8 mouse cellular contexts compared by ENCODE assay signal in the genomic region with DNA sequence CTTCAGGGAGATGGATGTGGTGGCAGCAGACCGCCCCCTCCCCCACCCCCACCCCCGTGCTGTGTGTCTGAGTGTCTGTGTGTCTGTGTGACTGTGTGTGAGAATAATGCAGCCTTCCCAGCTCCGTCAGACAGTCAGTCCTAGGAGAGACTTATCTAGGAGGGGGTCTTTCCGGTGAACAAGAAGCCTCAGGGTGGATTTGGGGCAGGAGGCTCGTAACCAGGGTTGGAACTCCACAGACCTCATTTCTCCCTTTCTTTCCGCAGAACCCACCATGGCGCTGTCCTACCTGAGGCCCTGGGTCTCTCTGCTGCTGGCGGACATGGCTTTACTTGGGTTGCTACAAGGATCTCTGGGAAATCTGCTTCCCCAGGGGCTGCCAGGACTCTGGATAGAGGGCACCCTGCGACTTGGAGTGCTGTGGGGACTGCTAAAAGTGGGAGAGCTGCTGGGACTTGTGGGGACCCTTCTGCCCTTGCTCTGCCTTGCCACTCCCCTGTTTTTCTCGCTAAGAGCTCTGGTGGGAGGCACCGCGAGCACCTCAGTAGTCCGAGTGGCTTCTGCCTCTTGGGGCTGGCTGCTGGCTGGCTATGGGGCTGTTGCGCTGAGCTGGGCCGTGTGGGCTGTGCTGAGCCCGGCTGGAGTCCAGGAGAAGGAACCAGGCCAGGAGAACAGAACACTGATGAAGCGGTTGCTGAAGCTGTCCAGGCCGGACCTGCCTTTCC. TPM values are rescaled to one million over a fixed set of nuclear protein-coding genes. Genes with fewer than 3 reads are reported as not detected.
DNase-seq lines count a peak whose midpoint lies in the region; ATAC-seq and TF ChIP-seq lines count a peak whose summit lies in the region.

No protein-coding gene starts in this region.

- peaks cover 45 to 61% of the 10 kb centered on the region in 2 experiments for H3K36me3 ChIP-seq in CH12.LX (replicated peaks in 1 of 2; ENCODE audit: control insufficient read depth in 1 of 2, insufficient read depth in 1 of 2, low read length in 1 of 2)
- no peaks in the 10 kb centered on the region for H3K36me3 ChIP-seq in liver, embryonic 12.5 days
- H3K36me3 ChIP-seq in neural tube, embryonic 14.5 days (ENCODE audit: control insufficient read depth, insufficient read depth, low read length) = no peaks in the 10 kb centered on the region

- DNase-seq in CD4-positive, CD25-positive, alpha-beta regulatory T cell, adult 2 months (ENCODE audit: low read depth, low spot score) = peak; percentile 51
- DNase-seq in CH12.LX (ENCODE audit: extremely low read depth) = no peak
- peak; percentile 56 to 57 for DNase-seq in heart, postnatal 10 days
- no peak for DNase-seq in left cerebral cortex, postnatal 36 days (ENCODE audit: low spot score in 2 of 2)

- dilution Hi-C loops in CH12.LX (cut with MboI; ENCODE audit: extremely low pct_ligation_motif_present, extremely low pct_unique_long_range_greater_than_20kb, low sequenced_read_pairs) = no loop called here

- no peak for TF ChIP-seq CTCF in CH12.LX (conservative IDR thresholded peaks at IDR 0.05 in 1 of 2, IDR thresholded peaks at IDR 0.05 in 1 of 2; ENCODE audit: low read depth in 2 of 2, low read length in 2 of 2)

- no peak for TF ChIP-seq RAD21 in CH12.LX (IDR thresholded peaks at IDR 0.05; ENCODE audit: low read depth, low read length)

- peaks cover 8% of the 10 kb centered on the region for H3K9me3 ChIP-seq in CH12.LX (replicated peaks; ENCODE audit: low read length)
- no peaks in the 10 kb centered on the region for H3K9me3 ChIP-seq in liver, embryonic 12.5 days (replicated peaks)
- H3K9me3 ChIP-seq in neural tube, embryonic 14.5 days (ENCODE audit: control insufficient read depth, low read length) = no peaks in the 10 kb centered on the region

- ATAC-seq in CD4-positive, CD25-positive, alpha-beta regulatory T cell, adult 4 months = no peak
- ATAC-seq in erythroblast, adult 5-6 weeks (replicated peaks; ENCODE audit: low FRiP score, poor library complexity, severe bottlenecking) = peak; percentile 45
- ATAC-seq in liver, embryonic 12.5 days = peak; percentile 25; the same call in 1 of the 2 replicates
- ATAC-seq in neural tube, embryonic 14.5 days (ENCODE audit: low read depth) = no peak

- H3K27me3 ChIP-seq in CH12.LX (replicated peaks) = no peaks in the 10 kb centered on the region
- H3K27me3 ChIP-seq in liver, embryonic 12.5 days (replicated peaks) = peaks cover 31% of the 10 kb centered on the region
- H3K27me3 ChIP-seq in neural tube, embryonic 14.5 days (ENCODE audit: control insufficient read depth, insufficient read depth, low read length) = peaks cover 10% of the 10 kb centered on the region; the same call in 1 of the 2 replicates

- WGBS in liver, embryonic 12.5 days (ENCODE audit: insufficient replicate concordance) = 14% methylated on average over 18 of the region's 18 CpGs
- WGBS in neural tube, embryonic 14.5 days = 15% methylated on average over 18 of the region's 18 CpGs

- no peak for TF ChIP-seq EP300 in CH12.LX (IDR thresholded peaks at IDR 0.05; ENCODE audit: low read length)

- peak overlapping the region; percentile 85 for H3K27ac ChIP-seq in CH12.LX (ENCODE audit: insufficient read depth, low read depth)
- peak overlapping the region; percentile 64 for H3K27ac ChIP-seq in liver, embryonic 12.5 days
- no peak overlapping the region for H3K27ac ChIP-seq in neural tube, embryonic 14.5 days (ENCODE audit: low read depth, low read length)

- TF ChIP-seq POLR2A in CH12.LX (IDR thresholded peaks at IDR 0.05; ENCODE audit: low read depth, low read length) = no peak

- intact Hi-C loops in heart, postnatal 10 days (cut with DNase I) = loop anchor here (2.0 kb wide), 1 partner anchor 30 kb away; no protein-coding TSS in a partner anchor
- intact Hi-C loops in left cerebral cortex, postnatal 36 days (cut with DNase I) = loop anchor here (2.0 kb wide), 1 partner anchor 34 kb away; no protein-coding TSS in a partner anchor

- H3K4me3 ChIP-seq in CH12.LX (replicated peaks in 1 of 3; ENCODE audit: low read depth in 2 of 3, low read length in 2 of 3, poor library complexity in 1 of 3) = peak overlapping the region; percentile 80 to 97 (median 96)
- peak overlapping the region; percentile 87 for H3K4me3 ChIP-seq in liver, embryonic 12.5 days
- H3K4me3 ChIP-seq in neural tube, embryonic 14.5 days (ENCODE audit: low read depth, low read length) = peak overlapping the region; percentile 52

- H3K79me2 ChIP-seq in CH12.LX (replicated peaks; ENCODE audit: control insufficient read depth, extremely low read depth, insufficient read depth, poor library complexity, severe bottlenecking) = peaks cover 37% of the 10 kb centered on the region

- peak overlapping the region; percentile 93 for H3K9ac ChIP-seq in CH12.LX (ENCODE audit: insufficient read depth, low read depth)
- peak overlapping the region; percentile 84 for H3K9ac ChIP-seq in liver, embryonic 12.5 days
- peak overlapping the region; percentile 25; the same call in 1 of the 2 replicates for H3K9ac ChIP-seq in neural tube, embryonic 14.5 days (replicated peaks; ENCODE audit: low read depth, low read length)

- H3K4me1 ChIP-seq in CH12.LX (ENCODE audit: control insufficient read depth in 1 of 2, insufficient read depth in 2 of 2) = peaks cover 18 to 49% of the 10 kb centered on the region in 2 experiments
- H3K4me1 ChIP-seq in liver, embryonic 12.5 days = peaks cover 31% of the 10 kb centered on the region
- H3K4me1 ChIP-seq in neural tube, embryonic 14.5 days (ENCODE audit: control insufficient read depth, insufficient read depth, low read length) = no peaks in the 10 kb centered on the region

- H3K4me2 ChIP-seq in CH12.LX (ENCODE audit: insufficient read depth, low read depth, poor library complexity, severe bottlenecking) = peak overlapping the region; percentile 85
- H3K4me2 ChIP-seq in liver, embryonic 12.5 days = peak overlapping the region; percentile 98
- H3K4me2 ChIP-seq in neural tube, embryonic 14.5 days (ENCODE audit: low read depth, low read length) = peak overlapping the region; percentile 70

- in situ Hi-C loops in CH12.LX (cut with MboI; ENCODE audit: low pct_ligation_motif_present, low pct_unique_long_range_greater_than_20kb, low sequenced_read_pairs) = no loop called here

RNA-seq across cellular contexts. Expression of a gene that starts 1.9 kb away (rescaled TPM):
- polyA plus RNA-seq in CD4-positive, CD25-positive, alpha-beta regulatory T cell, adult 4 months (2017; shearing (Covaris generic)) = 100 to 1,000 TPM in 1 of 2 experiments, 10 to 100 TPM in 1; 78.9 to 260 TPM
- total RNA-seq in CH12.LX (2012; rRNA removed) (110 and 116 TPM in 2 replicates), CH12.LX (2014; rRNA removed) (54.8 and 62.2 TPM in 2 replicates)
- polyA plus RNA-seq in CH12.LX (2012; ENCODE audit: insufficient read length, low read depth) = 121 and 124 TPM in 2 replicates
- 0.38 and 5.2 TPM in 2 replicates for total RNA-seq in erythroblast, adult 5-6 weeks (2015; ENCODE audit: low replicate concordance)
- total RNA-seq in erythroblast, adult 5-6 weeks (2017; ENCODE audit: low replicate concordance) = 7.8 and 11.2 TPM in 2 replicates
- total RNA-seq in heart, postnatal 10 days (2021) = 10 to 100 TPM; 17.6 to 20.3 TPM
- 5.6 and 6.9 TPM in 2 replicates for polyA plus RNA-seq in liver, embryonic 12.5 days (2016; fragmentation: Nextera tagmentation; extraction: Ambion mirVana)
- polyA plus RNA-seq in neural tube, embryonic 14.5 days (2014; fragmentation: Nextera tagmentation; extraction: Ambion mirVana) = 0.70 and 0.90 TPM in 2 replicates
- 1 to 10 TPM; 6.6 to 7.7 TPM for total RNA-seq in left cerebral cortex, postnatal 36 days (2021)

RNA-seq across cellular contexts. Expression of a gene that starts 7.7 kb away (rescaled TPM):
- polyA plus RNA-seq in CD4-positive, CD25-positive, alpha-beta regulatory T cell, adult 4 months (2017; shearing (Covaris generic)) = 100 to 1,000 TPM; 781 to 871 TPM
- total RNA-seq in CH12.LX (2012; rRNA removed) = 989 and 1,092 TPM in 2 replicates
- 846 and 857 TPM in 2 replicates for total RNA-seq in CH12.LX (2014; rRNA removed)
- 652 and 654 TPM in 2 replicates for polyA plus RNA-seq in CH12.LX (2012; ENCODE audit: insufficient read length, low read depth)
- 35.5 and 50.4 TPM in 2 replicates for total RNA-seq in erythroblast, adult 5-6 weeks (2015; ENCODE audit: low replicate concordance)
- total RNA-seq in erythroblast, adult 5-6 weeks (2017; ENCODE audit: low replicate concordance) = 34.0 and 37.2 TPM in 2 replicates
- total RNA-seq in heart, postnatal 10 days (2021) = 10 to 100 TPM; 10.3 to 10.7 TPM
- polyA plus RNA-seq in liver, embryonic 12.5 days (2016; fragmentation: Nextera tagmentation; extraction: Ambion mirVana) = 12.5 and 13.5 TPM in 2 replicates
- 0.76 and 3.5 TPM in 2 replicates for polyA plus RNA-seq in neural tube, embryonic 14.5 days (2014; fragmentation: Nextera tagmentation; extraction: Ambion mirVana)
- 1 to 10 TPM; 2.1 to 3.4 TPM for total RNA-seq in left cerebral cortex, postnatal 36 days (2021)

RNA-seq across cellular contexts. Expression of a gene that starts 17.6 kb away (rescaled TPM):
- polyA plus RNA-seq in CD4-positive, CD25-positive, alpha-beta regulatory T cell, adult 4 months (2017; shearing (Covaris generic)) = 100 to 1,000 TPM; 280 to 324 TPM
- 435 and 547 TPM in 2 replicates for total RNA-seq in CH12.LX (2012; rRNA removed)
- total RNA-seq in CH12.LX (2014; rRNA removed) = 156 and 159 TPM in 2 replicates
- 192 and 196 TPM in 2 replicates for polyA plus RNA-seq in CH12.LX (2012; ENCODE audit: insufficient read length, low read depth)
- total RNA-seq in erythroblast, adult 5-6 weeks (2015; ENCODE audit: low replicate concordance) = 16.1 and 55.0 TPM in 2 replicates
- 17.2 and 29.1 TPM in 2 replicates for total RNA-seq in erythroblast, adult 5-6 weeks (2017; ENCODE audit: low replicate concordance)
- 1 to 10 TPM; 3.2 to 4.6 TPM for total RNA-seq in heart, postnatal 10 days (2021)
- 4.5 and 5.0 TPM in 2 replicates for polyA plus RNA-seq in liver, embryonic 12.5 days (2016; fragmentation: Nextera tagmentation; extraction: Ambion mirVana)
- 0.63 and 1.3 TPM in 2 replicates for polyA plus RNA-seq in neural tube, embryonic 14.5 days (2014; fragmentation: Nextera tagmentation; extraction: Ambion mirVana)
- total RNA-seq in left cerebral cortex, postnatal 36 days (2021) = 1 to 10 TPM in 1 of 2 experiments, under 1 TPM in 1; 0.77 to 1.1 TPM

RNA-seq across cellular contexts. Expression of a gene that starts 17.8 kb away (rescaled TPM):
- 100 to 1,000 TPM; 163 to 238 TPM for polyA plus RNA-seq in CD4-positive, CD25-positive, alpha-beta regulatory T cell, adult 4 months (2017; shearing (Covaris generic))
- 164 and 184 TPM in 2 replicates for total RNA-seq in CH12.LX (2012; rRNA removed)
- total RNA-seq in CH12.LX (2014; rRNA removed) = 90.1 and 102 TPM in 2 replicates
- 157 and 161 TPM in 2 replicates for polyA plus RNA-seq in CH12.LX (2012; ENCODE audit: insufficient read length, low read depth)
- total RNA-seq in erythroblast, adult 5-6 weeks (2015; ENCODE audit: low replicate concordance) = 6.9 and 12.1 TPM in 2 replicates
- 13.3 and 24.7 TPM in 2 replicates for total RNA-seq in erythroblast, adult 5-6 weeks (2017; ENCODE audit: low replicate concordance)
- 1 to 10 TPM; 6.7 to 7.0 TPM for total RNA-seq in heart, postnatal 10 days (2021)
- polyA plus RNA-seq in liver, embryonic 12.5 days (2016; fragmentation: Nextera tagmentation; extraction: Ambion mirVana) = 2.3 and 2.6 TPM in 2 replicates
- 0.68 and 2.0 TPM in 2 replicates for polyA plus RNA-seq in neural tube, embryonic 14.5 days (2014; fragmentation: Nextera tagmentation; extraction: Ambion mirVana)
- 1 to 10 TPM; 1.9 to 2.0 TPM for total RNA-seq in left cerebral cortex, postnatal 36 days (2021)

RNA-seq across cellular contexts. Expression of a gene that starts 33.5 kb away (rescaled TPM):
- 100 to 1,000 TPM in 1 of 2 experiments, 10 to 100 TPM in 1; 81.1 to 105 TPM for polyA plus RNA-seq in CD4-positive, CD25-positive, alpha-beta regulatory T cell, adult 4 months (2017; shearing (Covaris generic))
- total RNA-seq in CH12.LX (2012; rRNA removed) (8.4 and 13.7 TPM in 2 replicates), CH12.LX (2014; rRNA removed) (31.9 and 39.7 TPM in 2 replicates)
- polyA plus RNA-seq in CH12.LX (2012; ENCODE audit: insufficient read length, low read depth) = 19.9 and 27.2 TPM in 2 replicates
- total RNA-seq in erythroblast, adult 5-6 weeks (2015; ENCODE audit: low replicate concordance) = 4.8 and 8.1 TPM in 2 replicates
- 1.4 TPM in 1 of 2 replicates, not detected in the other for total RNA-seq in erythroblast, adult 5-6 weeks (2017; ENCODE audit: low replicate concordance)
- under 1 TPM; 0.77 to 0.92 TPM for total RNA-seq in heart, postnatal 10 days (2021)
- polyA plus RNA-seq in liver, embryonic 12.5 days (2016; fragmentation: Nextera tagmentation; extraction: Ambion mirVana) = 0.05 and 0.19 TPM in 2 replicates
- not detected in 2 replicates for polyA plus RNA-seq in neural tube, embryonic 14.5 days (2014; fragmentation: Nextera tagmentation; extraction: Ambion mirVana)
- not detected for total RNA-seq in left cerebral cortex, postnatal 36 days (2021)

Comparison
In these comparisons a context has a peak if more than half of its experiments do, and no peak if none do; other contexts are left out.
1. DNase-seq: peak in CD4-positive, CD25-positive, alpha-beta regulatory T cell, adult 2 months (single experiment) and heart, postnatal 10 days (2 of 2); none in CH12.LX (single experiment) and left cerebral cortex, postnatal 36 days (0 of 2).
2. ATAC-seq: peak in erythroblast, adult 5-6 weeks (single experiment) and liver, embryonic 12.5 days (single experiment); none in CD4-positive, CD25-positive, alpha-beta regulatory T cell, adult 4 months (single experiment) and neural tube, embryonic 14.5 days (single experiment).
3. H3K9ac ChIP-seq: peak in every context shown above with its lines; median percentile 93 in CH12.LX; 84 in liver, embryonic 12.5 days; 25 in neural tube, embryonic 14.5 days.
4. RNA of a gene that starts 7.7 kb away (total RNA-seq): 846 to 1,092 TPM in CH12.LX; 34.0 to 50.4 TPM in erythroblast, adult 5-6 weeks, 10.3 to 10.7 TPM in heart, postnatal 10 days and 2.1 to 3.4 TPM in left cerebral cortex, postnatal 36 days; every median in the first group is over 10 times any median in the second.
5. Peak in every context shown above with its lines, with median percentiles within 50 percentile points of each other: H3K4me2 ChIP-seq and H3K4me3 ChIP-seq.